Mouse (Mus musculus): ENCODE data around the gene Tgfbr3l.
A peak's percentile ranks its signal among the peaks of the same experiment; 100 is the strongest.

Gene Tgfbr3l

GRCm38 (mm10) chr8:4269609-4270008 is 21.6 kb downstream of the Tgfbr3l start:
- no peak for DNase-seq

DNA sequence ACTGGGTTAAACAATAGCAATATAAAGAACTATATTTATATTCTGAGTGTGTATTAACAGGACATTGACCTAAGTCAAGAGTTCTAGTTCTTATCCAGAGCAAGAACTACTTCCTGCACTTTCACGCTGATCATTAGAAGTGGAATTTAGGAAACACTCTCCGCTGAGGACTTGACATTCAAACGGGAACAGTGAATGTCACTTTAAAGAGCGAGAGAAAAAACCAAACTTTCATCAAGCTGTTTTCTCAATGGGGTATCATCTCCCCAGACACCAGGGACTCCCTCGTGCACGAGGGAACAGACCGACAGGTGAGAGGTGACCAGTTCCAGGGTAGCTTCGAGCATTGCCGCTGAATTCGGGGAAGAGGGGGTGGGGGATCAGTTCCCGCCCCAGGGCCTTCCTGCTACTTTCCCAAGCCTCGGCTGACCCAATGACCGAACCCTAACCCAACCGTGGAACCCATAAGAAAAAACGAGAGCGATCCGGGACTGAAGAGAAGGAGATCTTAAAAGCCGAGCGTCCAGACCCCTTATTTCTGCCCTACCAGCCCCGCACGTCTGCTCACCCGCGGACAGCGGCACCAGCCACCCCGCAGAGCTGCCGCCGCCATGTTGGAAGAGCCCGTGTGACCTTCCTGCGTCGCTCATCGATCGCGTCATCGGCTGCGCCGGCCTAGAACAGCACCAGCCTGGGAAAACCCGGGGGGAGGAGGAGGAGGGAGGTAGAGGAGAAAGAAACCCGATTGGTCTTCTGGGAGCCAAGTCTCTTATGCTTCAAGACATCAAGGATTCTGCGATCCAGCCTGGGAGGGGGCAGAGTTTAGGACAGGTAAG is 27.5 kb downstream of the Tgfbr3l start, which contains the start of gene Timm44:
Timm44 (minus strand) TSS at position 639 of the 836 bp plus-strand sequence.
- DNase-seq = peak; percentile 93

- no peak for DNase-seq
Measured at GRCm38 (mm10) chr8:4276111-4276465, 28.1 kb downstream of the Tgfbr3l start.

- DNase-seq = no peak
Measured at GRCm38 (mm10) chr8:4292738-4293137, 44.7 kb downstream of the Tgfbr3l start.

DNA sequence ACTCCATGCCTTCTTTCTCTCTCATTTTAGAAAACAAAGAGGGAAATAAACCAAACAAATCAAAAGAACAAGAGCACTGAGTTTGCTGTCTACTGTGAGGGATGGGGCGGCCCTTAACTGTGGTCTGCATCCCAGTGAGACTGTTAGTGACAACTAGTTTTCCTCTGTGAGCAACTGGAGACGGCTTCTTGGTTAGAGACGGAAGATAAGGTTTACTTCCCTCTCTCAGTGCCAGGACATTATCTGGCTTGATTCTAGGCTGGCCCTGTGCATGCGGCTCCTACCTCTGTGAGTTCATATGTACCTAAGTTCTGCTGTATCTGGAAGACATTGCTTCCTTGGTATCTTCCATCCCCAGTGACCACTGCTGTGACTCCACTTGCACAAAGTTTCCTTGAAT is 49.8 kb downstream of the Tgfbr3l start:
- no peak for DNase-seq

All from kidney, adult 11 months (tissue).